Mouse (Mus musculus) embryonic stem cell, embryonic (primary cell): ENCODE measurements around the gene Rspry1.

ENCODE experiments used
- CTCF ChIA-PET, 4 experiments: fragments of 300-600 bp in 2 of 4; fragments of 350-600 bp in 2 of 4; sonication (Branson Sonifier 250); formaldehyde crosslinking; loops; one replicate each; lab custom pipeline; 2022; ENCODE audit warnings: inconsistent platforms in 2 of 4; lab: Charles Lee
- POLR2A ChIA-PET, 4 experiments: fragments of 300-600 bp in 2 of 4; fragments of 350-600 bp in 2 of 4; sonication (Branson Sonifier 250); formaldehyde crosslinking; loops; one replicate each; lab custom pipeline; 2022; ENCODE audit warnings: antibody characterized with exemption in 4 of 4, inconsistent platforms in 1 of 4; lab: Charles Lee

The Rspry1 gene

GRCm38 (mm10) chr8:94601607-94602385 lies at the start of gene Rspry1, which contains the start of gene Fam192a:
Gene Rspry1, plus strand, starts transcription at chr8:94601937.
Gene Fam192a, minus strand, starts transcription at chr8:94601997.
- ChIA-PET CTCF (interaction anchor here in 3 of 4 experiments (0.5 to 1.4 kb wide), 5 partner anchors 82 to 448 kb away, joined by 3 to 8 read pairs (median 4); no protein-coding TSS in a partner anchor), POLR2A (interaction anchor here (0.5 to 4.7 kb wide), 54 partner anchors 9 to 1139 kb away, joined by 3 to 27 read pairs (median 4); partner anchors contain the start of genes Arl2bp (in 2 of the 4), Bbs2 (in 2 of the 4), Ciapin1 (in 1 of the 4) and Coq9 (in 1 of the 4))

GRCm38 (mm10) chr8:94552696-94553095 lies 49.0 kb upstream of the Rspry1 start:
- ChIA-PET POLR2A (interaction anchor here in 2 of 4 experiments (0.9 to 1.3 kb wide), 3 partner anchors 9 to 17 kb away, joined by 3 read pairs; no protein-coding TSS in a partner anchor), CTCF (no interaction called here)

- ChIA-PET CTCF (interaction anchor here in 1 of 4 experiments (1.7 kb wide), 1 partner anchor 24 kb away, joined by 4 read pairs; the partner anchor contains the start of gene Cpne2), POLR2A (no interaction called here)
Measured at GRCm38 (mm10) chr8:94557281-94557680, 44.5 kb upstream of the Rspry1 start.

- CTCF ChIA-PET, result interaction anchor here in 1 of 4 experiments (1.4 kb wide), 1 partner anchor 27 kb away, joined by 4 read pairs; no protein-coding TSS in a partner anchor
- POLR2A ChIA-PET, result interaction anchor here in 2 of 4 experiments (0.6 to 0.9 kb wide), 2 partner anchors 13 to 439 kb away, joined by 3 read pairs; no protein-coding TSS in a partner anchor
Measured at GRCm38 (mm10) chr8:94561256-94561655, 40.5 kb upstream of the Rspry1 start.

GRCm38 (mm10) chr8:94564421-94564820 lies 37.3 kb upstream of the Rspry1 start:
- ChIA-PET CTCF (no interaction called here), POLR2A (no interaction called here)

GRCm38 (mm10) chr8:94566033-94566432 lies 35.7 kb upstream of the Rspry1 start:
- ChIA-PET CTCF (no interaction called here), POLR2A (interaction anchor here in 1 of 4 experiments (1.0 kb wide), 1 partner anchor 33 kb away, joined by 5 read pairs; no protein-coding TSS in a partner anchor)

GRCm38 (mm10) chr8:94566446-94567158 lies 35.1 kb upstream of the Rspry1 start:
- CTCF ChIA-PET, result interaction anchor here in 1 of 4 experiments (0.7 to 1.2 kb wide), 2 partner anchors 31 to 74 kb away, joined by 3 to 4 read pairs; no protein-coding TSS in a partner anchor
- POLR2A ChIA-PET, result interaction anchor here in 2 of 4 experiments (1.0 to 1.4 kb wide), 2 partner anchors 14 to 33 kb away, joined by 3 to 5 read pairs; no protein-coding TSS in a partner anchor

- ChIA-PET CTCF (interaction anchor here in 1 of 4 experiments (0.7 to 1.2 kb wide), 2 partner anchors 32 to 75 kb away, joined by 3 to 4 read pairs; no protein-coding TSS in a partner anchor), POLR2A (interaction anchor here in 1 of 4 experiments (1.4 kb wide), 1 partner anchor 15 kb away, joined by 3 read pairs; no protein-coding TSS in a partner anchor)
Measured at GRCm38 (mm10) chr8:94567159-94567849, 34.4 kb upstream of the Rspry1 start.

GRCm38 (mm10) chr8:94568098-94568497 lies 33.6 kb upstream of the Rspry1 start:
- POLR2A ChIA-PET, result interaction anchor here in 2 of 4 experiments (0.6 to 1.4 kb wide), 2 partner anchors 15 to 69 kb away, joined by 3 to 4 read pairs; no protein-coding TSS in a partner anchor
- CTCF ChIA-PET, result no interaction called here

- POLR2A ChIA-PET, result interaction anchor here in 3 of 4 experiments (0.7 to 1.3 kb wide), 3 partner anchors 16 to 979 kb away, joined by 3 to 4 read pairs (median 3); partner anchors contain the start of gene Cpne2 (in 1 of the 3)
Measured at GRCm38 (mm10) chr8:94569419-94569818, 32.3 kb upstream of the Rspry1 start.

GRCm38 (mm10) chr8:94571896-94572295 lies 29.8 kb upstream of the Rspry1 start:
- ChIA-PET CTCF (no interaction called here), POLR2A (interaction anchor here in 2 of 4 experiments (1.2 to 1.5 kb wide), 2 partner anchors 10 to 40 kb away, joined by 3 to 4 read pairs; partner anchors contain the start of gene Cpne2 (in 1 of the 2))

More at GRCm38 (mm10) chr8:94569419-94569818, 32.3 kb upstream of the Rspry1 start:
- CTCF ChIA-PET, result interaction anchor here in 1 of 4 experiments (1.2 kb wide), 1 partner anchor 226 kb away, joined by 3 read pairs; no protein-coding TSS in a partner anchor

GRCm38 (mm10) chr8:94574159-94574907 lies 27.4 kb upstream of the Rspry1 start:
- CTCF ChIA-PET, result interaction anchor here (0.6 to 1.9 kb wide), 4 partner anchors 11 to 490 kb away, joined by 3 to 6 read pairs (median 5); no protein-coding TSS in a partner anchor
- POLR2A ChIA-PET, result interaction anchor here in 2 of 4 experiments (0.5 to 1.9 kb wide), 3 partner anchors 12 to 17 kb away, joined by 3 to 4 read pairs (median 4); no protein-coding TSS in a partner anchor

GRCm38 (mm10) chr8:94575148-94575547 lies 26.6 kb upstream of the Rspry1 start:
- ChIA-PET POLR2A (interaction anchor here in 2 of 4 experiments (0.5 to 1.9 kb wide), 3 partner anchors 13 to 26 kb away, joined by 3 to 5 read pairs (median 4); partner anchors contain the start of genes Fam192a (in 1 of the 2) and Rspry1 (in 1 of the 2)), CTCF (interaction anchor here in 3 of 4 experiments (0.6 to 1.9 kb wide), 3 partner anchors 10 to 169 kb away, joined by 3 to 5 read pairs (median 5); no protein-coding TSS in a partner anchor)

GRCm38 (mm10) chr8:94581820-94582483 lies 19.8 kb upstream of the Rspry1 start:
- ChIA-PET POLR2A (interaction anchor here in 2 of 4 experiments (0.6 to 1.3 kb wide), 3 partner anchors 10 to 239 kb away, joined by 3 to 4 read pairs (median 3); no protein-coding TSS in a partner anchor), CTCF (interaction anchor here in 1 of 4 experiments (1.5 kb wide), 1 partner anchor 251 kb away, joined by 4 read pairs; no protein-coding TSS in a partner anchor)

GRCm38 (mm10) chr8:94582569-94582968 lies 19.2 kb upstream of the Rspry1 start:
- POLR2A ChIA-PET, result interaction anchor here in 1 of 4 experiments (1.0 kb wide), 1 partner anchor 11 kb away, joined by 3 read pairs; no protein-coding TSS in a partner anchor
- CTCF ChIA-PET, result interaction anchor here in 1 of 4 experiments (1.5 kb wide), 1 partner anchor 252 kb away, joined by 4 read pairs; no protein-coding TSS in a partner anchor
